Mouse (Mus musculus): Measurements from ENCODE around the gene Adcy6. TPM values are rescaled to one million over a fixed set of nuclear protein-coding genes. Genes with fewer than 3 reads are reported as not detected.

The Adcy6 gene
- polyA plus RNA-seq, 1 experiment from 2014 or later: 10.6 TPM

DNA sequence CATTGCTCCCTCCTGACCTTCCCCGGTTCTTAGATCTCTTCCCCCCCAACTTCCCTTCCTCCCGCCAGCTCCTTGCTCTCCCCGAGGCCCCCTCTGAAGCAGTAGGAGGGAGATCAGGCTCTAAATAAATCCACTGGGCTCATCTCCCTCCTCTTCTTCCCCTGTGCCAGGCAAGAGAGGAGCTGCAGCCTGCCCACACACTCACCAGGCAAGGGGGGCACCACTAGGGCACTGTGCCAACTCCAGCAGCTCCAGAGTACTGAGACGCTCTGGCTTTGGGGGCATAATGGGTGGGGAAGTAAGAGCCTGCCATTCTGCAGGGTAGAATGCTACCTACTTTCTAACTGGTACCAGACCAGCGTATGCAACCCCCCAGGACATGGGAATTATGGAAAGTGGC is 26.6 kb upstream of the Adcy6 start:
- 24% methylated on average over 5 of the region's 5 CpGs for WGBS

GRCm38 (mm10) chr15:98635291-98635841 is 25.5 kb upstream of the Adcy6 start:
- ATAC-seq (ENCODE audit: low FRiP score, low read depth): no peak
- peaks cover 9% of the 10 kb centered on the region for H3K36me3 ChIP-seq
- no peaks in the 10 kb centered on the region for H3K9me3 ChIP-seq
- peak overlapping the region; percentile 87 for H3K4me2 ChIP-seq
- under 1% methylated on average over 21 of the region's 21 CpGs for WGBS
- H3K4me3 ChIP-seq: peak overlapping the region; percentile 81
- H3K27ac ChIP-seq (replicated peaks): peak overlapping the region; percentile 96
- H3K9ac ChIP-seq: peak overlapping the region; percentile 88
- H3K4me1 ChIP-seq (replicated peaks): peaks cover 58% of the 10 kb centered on the region
- peaks cover 4% of the 10 kb centered on the region; the same call in 1 of the 2 replicates for H3K27me3 ChIP-seq

More for the DNA sequence above, 26.6 kb upstream of the Adcy6 start:
- Histone ChIP-seq H3K4me3 (peak overlapping the region; percentile 81), H3K27ac (replicated peaks) (no peak overlapping the region), H3K9me3 (no peaks in the 10 kb centered on the region), H3K9ac (peak overlapping the region; percentile 88), H3K36me3 (peaks cover 20% of the 10 kb centered on the region), H3K27me3 (no peaks in the 10 kb centered on the region), H3K4me2 (peak overlapping the region; percentile 87), H3K4me1 (replicated peaks) (peaks cover 49% of the 10 kb centered on the region)
- ATAC-seq (ENCODE audit: low FRiP score, low read depth): no peak

DNA sequence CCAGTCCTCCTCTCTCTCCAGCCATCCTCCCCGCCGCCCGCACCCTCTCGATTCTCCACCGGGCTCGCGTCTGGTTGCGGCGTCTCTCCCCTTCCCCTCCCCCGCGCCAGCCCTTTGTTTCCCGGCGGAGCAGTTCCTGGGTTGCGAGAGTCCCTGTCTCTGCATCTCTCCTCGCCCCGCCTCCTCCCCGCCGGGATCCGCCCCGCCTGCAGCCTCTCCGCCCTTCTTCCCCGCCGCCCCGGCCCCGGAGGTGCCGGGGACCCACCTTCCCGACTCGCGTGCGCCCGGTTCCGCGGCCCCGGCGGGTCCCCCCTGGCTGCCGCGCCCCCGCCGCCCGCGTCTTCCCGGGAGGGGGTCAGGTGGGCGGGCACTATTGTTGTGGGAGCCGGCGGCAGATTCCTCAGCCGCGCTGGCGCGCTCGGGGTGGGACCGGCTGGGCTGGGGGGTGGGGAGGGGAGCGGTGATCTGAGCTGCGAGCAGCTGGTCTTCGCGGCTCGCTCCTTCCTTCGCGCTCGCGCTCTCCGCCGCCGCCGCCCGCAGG is 24.7 kb upstream of the Adcy6 start:
- Histone ChIP-seq H3K27ac (replicated peaks) (peak overlapping the region; percentile 96), H3K4me3 (peak overlapping the region; percentile 81), H3K36me3 (peaks cover 3% of the 10 kb centered on the region; the same call in 1 of the 2 replicates), H3K4me1 (replicated peaks) (peaks cover 59% of the 10 kb centered on the region), H3K9me3 (no peaks in the 10 kb centered on the region), H3K9ac (peak overlapping the region; percentile 88), H3K27me3 (peaks cover 5% of the 10 kb centered on the region; the same call in 1 of the 2 replicates), H3K4me2 (peak overlapping the region; percentile 87)
- peak; percentile 61 for ATAC-seq (ENCODE audit: low FRiP score, low read depth)
- under 1% methylated on average over 49 of the region's 65 CpGs for WGBS

- Histone ChIP-seq H3K27me3 (peaks cover 5% of the 10 kb centered on the region; the same call in 1 of the 2 replicates), H3K4me3 (peak overlapping the region; percentile 81), H3K9me3 (no peaks in the 10 kb centered on the region), H3K9ac (peak overlapping the region; percentile 88), H3K4me2 (peak overlapping the region; percentile 87), H3K36me3 (0 out of 2 replicates have a peak, but pooled peaks cover 2% of the 10 kb centered on the region), H3K4me1 (replicated peaks) (peaks cover 66% of the 10 kb centered on the region), H3K27ac (replicated peaks) (peak overlapping the region; percentile 96)
- ATAC-seq (ENCODE audit: low FRiP score, low read depth): no peak; the same call in 1 of the 2 replicates
- under 1% methylated on average over 25 of the region's 25 CpGs for WGBS
Measured at GRCm38 (mm10) chr15:98633822-98634470, 24.1 kb upstream of the Adcy6 start.

GRCm38 (mm10) chr15:98632921-98633320 is 23.0 kb upstream of the Adcy6 start:
- WGBS: 0% methylated on average over 4 of the region's 4 CpGs
- no peak for ATAC-seq (ENCODE audit: low FRiP score, low read depth)
- Histone ChIP-seq H3K27ac (replicated peaks) (peak overlapping the region; percentile 96), H3K36me3 (no peaks in the 10 kb centered on the region), H3K4me1 (replicated peaks) (peaks cover 75% of the 10 kb centered on the region), H3K27me3 (peaks cover 5% of the 10 kb centered on the region; the same call in 1 of the 2 replicates), H3K4me2 (peak overlapping the region; percentile 87), H3K9me3 (no peaks in the 10 kb centered on the region), H3K9ac (peak overlapping the region; percentile 88), H3K4me3 (peak overlapping the region; percentile 81)

GRCm38 (mm10) chr15:98632107-98632744 is 22.4 kb upstream of the Adcy6 start:
- H3K27ac ChIP-seq (replicated peaks): peak overlapping the region; percentile 96
- peak overlapping the region; percentile 87 for H3K4me2 ChIP-seq
- no peaks in the 10 kb centered on the region for H3K9me3 ChIP-seq
- H3K9ac ChIP-seq: peak overlapping the region; percentile 88
- peak; percentile 54 for ATAC-seq (ENCODE audit: low FRiP score, low read depth)
- WGBS: 1% methylated on average over 25 of the region's 25 CpGs
- H3K36me3 ChIP-seq: no peaks in the 10 kb centered on the region
- H3K4me1 ChIP-seq (replicated peaks): peaks cover 68% of the 10 kb centered on the region
- peaks cover 5% of the 10 kb centered on the region; the same call in 1 of the 2 replicates for H3K27me3 ChIP-seq
- H3K4me3 ChIP-seq: peak overlapping the region; percentile 81

DNA sequence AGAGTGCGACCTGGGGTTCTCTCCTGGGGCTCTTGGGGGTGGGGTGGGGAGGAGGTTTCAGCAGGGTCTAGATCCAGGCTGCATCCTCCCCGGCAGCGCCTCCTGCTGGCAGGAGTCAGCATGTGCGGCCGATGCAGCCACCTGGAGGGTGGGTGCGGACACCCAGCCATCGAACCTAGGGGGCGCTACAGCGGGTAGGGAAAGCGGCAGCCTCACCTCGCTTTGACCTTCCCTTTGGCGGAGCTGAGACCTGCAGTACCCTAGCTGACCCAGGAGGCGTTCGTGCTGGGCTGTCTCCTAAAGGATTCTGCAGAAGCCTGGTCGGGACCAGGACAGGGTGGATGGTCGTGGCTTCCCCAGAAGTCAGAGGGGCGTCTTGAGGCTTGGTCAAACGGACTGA is 21.6 kb upstream of the Adcy6 start:
- H3K36me3 ChIP-seq: no peaks in the 10 kb centered on the region
- H3K27ac ChIP-seq (replicated peaks): peak overlapping the region; percentile 96
- WGBS: under 1% methylated on average over 18 of the region's 18 CpGs
- peak; percentile 17; the same call in 1 of the 2 replicates for ATAC-seq (ENCODE audit: low FRiP score, low read depth)
- H3K4me1 ChIP-seq (replicated peaks): peaks cover 61% of the 10 kb centered on the region
- peak overlapping the region; percentile 88 for H3K9ac ChIP-seq
- peak overlapping the region; percentile 81 for H3K4me3 ChIP-seq
- peak overlapping the region; percentile 87 for H3K4me2 ChIP-seq
- H3K9me3 ChIP-seq: no peaks in the 10 kb centered on the region
- H3K27me3 ChIP-seq: peaks cover 5% of the 10 kb centered on the region; the same call in 1 of the 2 replicates

- Histone ChIP-seq H3K4me2 (peak within 1 kb of the TSS; percentile 87), H3K9me3 (no peaks in the 10 kb centered on the region), H3K4me1 (replicated peaks) (peaks cover 52% of the 10 kb centered on the region), H3K9ac (peak within 1 kb of the TSS; percentile 88), H3K4me3 (peak within 1 kb of the TSS; percentile 81), H3K27me3 (peaks cover 5% of the 10 kb centered on the region; the same call in 1 of the 2 replicates), H3K27ac (replicated peaks) (peak within 1 kb of the TSS; percentile 96), H3K36me3 (no peaks in the 10 kb centered on the region)
- WGBS: 41% methylated on average over 4 of the region's 4 CpGs
- ATAC-seq (ENCODE audit: low FRiP score, low read depth): no peak
Measured at GRCm38 (mm10) chr15:98630540-98630939, 20.7 kb upstream of the Adcy6 start, which contains the start of gene Cacnb3. TSS of gene Cacnb3 (plus strand) at chr15:98630840.

DNA sequence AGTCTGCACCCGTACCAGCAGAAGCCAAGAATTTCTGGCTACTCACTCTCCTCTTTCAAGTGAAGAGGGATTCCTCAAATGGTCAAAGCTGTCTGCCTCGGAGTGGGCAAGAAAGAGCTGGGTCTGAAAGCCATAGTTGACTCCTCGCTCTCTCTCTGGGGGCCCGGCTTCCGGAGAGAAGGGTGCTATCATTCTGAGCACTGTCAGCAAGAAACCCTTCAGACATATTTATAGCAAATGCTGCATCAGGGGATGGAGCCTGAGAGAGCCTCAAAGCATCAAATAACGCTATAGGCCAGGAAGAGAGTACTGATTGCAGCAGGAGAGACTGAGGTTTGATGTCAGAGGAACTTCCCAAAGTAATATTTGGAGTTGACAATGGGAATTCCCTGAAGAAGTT is 19.6 kb upstream of the Adcy6 start:
- Histone ChIP-seq H3K27me3 (peaks cover 5% of the 10 kb centered on the region; the same call in 1 of the 2 replicates), H3K27ac (replicated peaks) (peak overlapping the region; percentile 59), H3K9me3 (no peaks in the 10 kb centered on the region), H3K4me3 (no peak overlapping the region), H3K4me2 (peak overlapping the region; percentile 50; the same call in 1 of the 2 replicates), H3K9ac (no peak overlapping the region), H3K4me1 (replicated peaks) (peaks cover 47% of the 10 kb centered on the region), H3K36me3 (no peaks in the 10 kb centered on the region)
- 55% methylated on average over 6 of the region's 6 CpGs for WGBS
- no peak for ATAC-seq (ENCODE audit: low FRiP score, low read depth)

GRCm38 (mm10) chr15:98628589-98629254 is 18.8 kb upstream of the Adcy6 start:
- no peak for ATAC-seq (ENCODE audit: low FRiP score, low read depth)
- Histone ChIP-seq H3K27ac (replicated peaks) (peak overlapping the region; percentile 59), H3K4me3 (peak overlapping the region; percentile 12; the same call in 1 of the 2 replicates), H3K27me3 (peaks cover 5% of the 10 kb centered on the region; the same call in 1 of the 2 replicates), H3K9me3 (no peaks in the 10 kb centered on the region), H3K36me3 (no peaks in the 10 kb centered on the region), H3K4me2 (peak overlapping the region; percentile 50), H3K9ac (peak overlapping the region; percentile 23), H3K4me1 (replicated peaks) (peaks cover 47% of the 10 kb centered on the region)
- 7% methylated on average over 20 of the region's 20 CpGs for WGBS

GRCm38 (mm10) chr15:98626487-98627212 is 16.8 kb upstream of the Adcy6 start:
- WGBS: 80% methylated on average over 7 of the region's 7 CpGs
- no peak for ATAC-seq (ENCODE audit: low FRiP score, low read depth)
- H3K9ac ChIP-seq: no peak overlapping the region
- H3K27me3 ChIP-seq: peaks cover 5% of the 10 kb centered on the region; the same call in 1 of the 2 replicates
- no peak overlapping the region for H3K4me2 ChIP-seq
- H3K36me3 ChIP-seq: no peaks in the 10 kb centered on the region
- no peak overlapping the region for H3K4me3 ChIP-seq
- H3K9me3 ChIP-seq: no peaks in the 10 kb centered on the region
- H3K27ac ChIP-seq (replicated peaks): no peak overlapping the region
- H3K4me1 ChIP-seq (replicated peaks): peaks cover 28% of the 10 kb centered on the region
